Mouse (Mus musculus) forelimb bud, embryonic 11.5 days (tissue): Measurements from ENCODE around the gene Dnah6.
A peak's percentile ranks its signal among the peaks of the same experiment; 100 is the strongest.

Source experiments
- DNase-seq: peaks from one replicate; pipeline ENCODE4 v3.0.0-alpha.2; 2012; ENCODE audit warnings: low read depth, low spot score

Gene Dnah6

DNA sequence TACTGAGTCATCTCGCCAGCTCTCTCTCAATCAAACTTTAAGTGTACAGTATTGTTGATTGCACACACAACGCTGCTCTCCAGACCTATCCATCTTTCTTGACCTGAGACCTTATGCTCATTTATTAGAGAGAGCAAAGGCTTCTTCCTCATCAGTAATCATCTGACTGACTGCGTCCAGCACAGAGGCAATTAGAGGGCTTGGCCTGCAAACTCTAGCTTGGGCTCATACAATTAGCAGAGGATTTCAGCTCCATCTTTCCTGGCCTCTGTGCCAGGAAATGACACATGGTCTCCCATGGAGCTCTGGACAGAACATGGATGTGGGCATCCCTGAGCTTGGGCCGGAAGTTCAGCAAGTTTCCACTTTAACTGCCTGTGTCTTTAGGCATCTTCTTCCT is 193.6 kb downstream of the Dnah6 start:
- no peak for DNase-seq

DNA sequence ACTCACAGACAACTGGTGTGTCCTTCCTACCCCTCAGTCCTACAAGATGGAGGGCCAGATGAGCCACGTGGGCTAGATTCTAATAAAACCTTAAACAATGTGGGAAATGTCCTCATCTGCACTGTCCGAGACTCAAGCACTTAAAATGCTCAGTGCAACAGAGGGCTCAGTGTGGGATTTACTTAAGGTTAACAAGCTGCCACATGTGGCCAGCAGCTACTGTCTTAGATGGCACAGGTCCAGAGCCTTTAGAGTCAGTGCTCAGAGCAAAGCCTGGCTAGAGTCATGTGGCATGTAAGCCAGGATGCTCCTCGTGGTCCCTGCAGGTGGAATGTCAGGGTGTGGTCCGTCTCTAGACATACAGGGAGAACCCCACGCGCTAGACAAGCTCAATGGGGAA is 194.6 kb downstream of the Dnah6 start:
- no peak for DNase-seq

GRCm38 (mm10) chr6:73020061-73020460 is 201.4 kb downstream of the Dnah6 start:
- DNase-seq, result peak; percentile 28

GRCm38 (mm10) chr6:73018725-73019280 is 202.6 kb downstream of the Dnah6 start:
- DNase-seq, result no peak

- no peak for DNase-seq
Observed at GRCm38 (mm10) chr6:73014317-73015160, 206.9 kb downstream of the Dnah6 start.

DNA sequence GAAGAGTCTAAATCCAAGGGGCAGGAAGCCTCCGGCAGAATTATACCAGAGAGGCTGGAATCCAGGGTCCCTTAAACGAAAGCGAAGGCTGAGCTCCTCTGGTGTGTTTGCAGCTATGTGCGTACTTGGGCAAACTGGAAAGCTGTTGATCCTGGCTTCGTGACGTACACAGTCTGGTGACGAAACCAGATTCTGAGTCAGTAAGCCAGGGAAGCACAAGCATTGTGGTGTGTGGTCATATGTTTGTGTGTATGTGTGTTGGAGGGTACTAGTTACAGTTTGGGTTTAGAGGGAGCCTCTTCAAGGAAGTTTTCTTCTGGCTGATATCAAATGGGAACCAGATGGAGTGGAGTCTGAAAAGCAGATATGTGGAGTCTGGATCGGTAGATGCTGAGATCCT is 208.5 kb downstream of the Dnah6 start:
- no peak for DNase-seq

DNA sequence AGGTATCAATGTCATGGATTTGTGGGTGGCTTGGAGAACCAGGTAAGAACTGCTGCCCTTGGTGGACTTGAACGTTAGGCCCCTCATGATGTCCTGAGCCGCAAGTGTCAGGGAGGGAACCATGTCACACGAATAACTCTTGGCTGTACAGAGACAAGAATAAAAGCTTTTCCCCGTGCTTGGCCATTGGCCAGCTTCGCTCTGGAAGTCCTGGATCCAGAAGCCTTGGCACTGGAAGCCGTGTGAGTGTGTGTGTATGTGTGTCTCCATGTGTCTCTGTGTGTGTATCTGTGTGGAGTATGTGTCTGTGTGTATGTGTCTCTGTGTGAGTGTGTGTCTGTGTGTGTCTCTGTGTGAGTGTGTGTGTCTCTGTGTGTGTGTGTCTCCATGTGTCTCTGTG is 209.6 kb downstream of the Dnah6 start:
- no peak for DNase-seq

- DNase-seq, result peak; percentile 64
Observed at GRCm38 (mm10) chr6:73010073-73010472, 211.4 kb downstream of the Dnah6 start.

DNA sequence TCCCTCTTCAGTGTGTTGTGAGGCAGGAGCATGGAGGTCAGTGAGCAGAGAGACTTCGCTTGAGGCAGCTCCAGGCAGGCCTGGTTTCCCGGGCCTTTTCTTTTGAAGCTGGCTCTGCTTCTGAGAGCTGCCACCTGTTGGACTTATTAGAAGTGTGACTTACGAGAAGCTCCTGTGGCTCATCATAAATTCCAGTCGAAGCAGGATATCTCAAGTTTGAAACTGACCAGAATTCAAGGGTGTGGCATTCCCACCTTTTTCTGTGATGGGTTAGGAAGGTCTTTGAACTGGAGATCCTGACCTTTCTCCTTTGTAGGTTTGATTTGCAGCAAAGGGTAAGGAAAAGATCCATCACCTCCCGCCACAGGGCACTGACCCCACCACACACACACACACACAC is 217.8 kb downstream of the Dnah6 start:
- no peak for DNase-seq

DNA sequence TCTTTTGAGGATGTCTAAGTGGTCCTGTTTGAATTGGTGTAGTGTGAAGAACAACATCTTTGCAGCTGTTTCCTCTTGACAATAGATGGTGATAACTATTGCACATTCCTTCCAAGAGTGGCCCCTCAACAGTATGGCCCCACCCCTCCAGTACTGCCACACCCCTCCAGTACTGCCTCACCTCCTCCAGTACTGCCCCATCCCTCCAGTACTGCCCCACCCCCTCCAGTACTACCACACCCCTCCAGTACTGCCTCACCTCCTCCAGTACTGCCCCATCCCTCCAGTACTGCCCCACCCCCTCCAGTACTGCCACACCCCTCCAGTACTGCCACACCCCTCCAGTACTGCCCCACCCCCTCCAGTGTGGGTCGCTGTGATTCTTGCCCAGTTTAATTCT is 219.1 kb downstream of the Dnah6 start:
- DNase-seq, result no peak

DNA sequence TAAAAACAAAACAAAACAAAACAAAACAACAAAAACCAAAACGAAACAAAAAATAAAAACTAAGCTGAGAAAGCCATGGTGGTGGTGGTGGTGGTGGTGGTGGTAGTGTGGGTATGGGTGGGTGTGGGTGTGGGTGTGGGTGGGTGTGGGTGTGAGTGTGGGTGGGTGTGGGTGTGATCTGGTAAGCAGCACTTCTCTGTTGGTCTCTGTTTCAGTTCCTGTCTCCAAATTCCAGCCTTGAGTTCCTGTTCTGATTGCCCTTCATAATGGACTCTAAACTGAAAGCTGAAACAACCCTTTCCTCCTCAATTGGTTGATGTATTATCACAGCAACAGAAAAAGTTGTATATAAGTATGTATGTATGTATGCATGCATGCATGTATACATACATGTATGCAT is 222.6 kb downstream of the Dnah6 start:
- DNase-seq, result no peak

DNA sequence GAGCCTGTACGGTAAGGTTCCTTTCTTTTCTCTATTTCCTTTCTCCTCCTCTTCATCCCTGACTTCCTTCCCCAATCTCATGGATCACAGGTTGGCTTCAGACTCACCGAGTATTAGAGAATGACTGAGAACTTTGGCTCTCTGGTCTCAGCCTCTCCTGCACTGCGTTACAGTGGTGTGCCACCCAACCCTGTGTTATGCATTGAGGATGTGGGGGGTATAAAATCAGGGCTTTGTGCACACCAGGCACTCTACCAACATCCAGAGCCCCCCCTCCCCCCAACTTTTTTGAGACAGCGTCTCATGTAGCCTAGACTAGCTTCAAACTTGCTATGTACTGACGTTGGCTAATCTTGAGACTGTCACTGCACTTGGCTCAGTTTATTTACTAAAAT is 227.8 kb downstream of the Dnah6 start:
- no peak for DNase-seq

- no peak for DNase-seq
Observed at GRCm38 (mm10) chr6:72993054-72993687, 228.3 kb downstream of the Dnah6 start.

- DNase-seq, result no peak
Observed at GRCm38 (mm10) chr6:72990206-72990605, 231.2 kb downstream of the Dnah6 start.

DNA sequence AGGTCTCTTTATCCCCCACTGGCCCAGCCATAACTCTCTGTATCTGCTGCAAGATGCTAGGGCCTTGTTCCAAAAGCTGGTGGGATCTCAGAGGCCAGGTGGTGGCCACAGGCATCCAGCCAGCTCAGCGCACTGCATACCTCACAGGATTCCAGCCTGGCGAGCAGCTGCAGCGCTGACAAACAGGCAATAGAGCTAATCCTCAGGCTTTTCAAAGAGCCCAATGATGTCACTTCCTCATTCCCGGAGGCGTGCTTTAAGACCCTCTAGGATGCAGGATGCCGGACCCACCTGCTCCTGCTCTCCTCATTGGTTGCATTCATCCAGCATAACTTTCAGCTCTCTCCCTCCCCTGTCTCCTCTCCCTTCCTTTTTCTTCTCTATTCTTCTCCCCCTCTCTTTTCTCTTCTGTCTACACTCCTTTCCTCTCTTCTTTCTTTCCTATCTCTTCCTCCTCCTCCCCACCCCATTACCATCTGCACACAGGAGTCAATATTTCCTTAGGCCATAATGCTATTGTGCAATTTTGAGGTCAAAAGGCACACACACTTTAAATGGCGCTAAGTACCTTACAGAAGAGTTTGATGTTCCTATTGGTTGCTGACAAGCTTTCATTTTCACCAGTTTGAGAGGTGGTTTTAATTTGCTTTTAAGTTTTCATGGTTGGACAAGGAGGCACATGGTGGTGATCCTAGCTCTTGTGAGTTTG is 232.3 kb downstream of the Dnah6 start:
- DNase-seq, result peak; percentile 68

DNA sequence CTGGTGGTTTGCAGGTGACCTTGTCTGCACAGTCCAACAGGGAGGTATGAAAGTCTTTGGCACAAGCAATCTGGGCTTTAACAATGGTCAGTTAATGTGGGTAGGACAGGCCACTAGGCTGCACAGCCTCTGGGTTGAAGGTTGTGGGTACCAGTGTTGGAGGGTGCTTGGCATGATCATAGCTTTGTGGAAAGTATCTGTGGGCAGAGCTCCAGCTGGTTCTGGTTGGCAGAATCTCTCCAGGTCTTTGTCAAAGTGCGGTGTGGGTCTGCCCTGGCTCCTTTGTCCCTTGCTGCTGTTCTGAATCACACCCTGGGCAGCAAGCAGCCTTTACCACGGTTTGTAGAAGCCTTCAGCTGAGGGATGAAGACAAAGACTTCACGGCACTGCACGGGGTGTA is 238.9 kb downstream of the Dnah6 start:
- DNase-seq, result no peak

DNA sequence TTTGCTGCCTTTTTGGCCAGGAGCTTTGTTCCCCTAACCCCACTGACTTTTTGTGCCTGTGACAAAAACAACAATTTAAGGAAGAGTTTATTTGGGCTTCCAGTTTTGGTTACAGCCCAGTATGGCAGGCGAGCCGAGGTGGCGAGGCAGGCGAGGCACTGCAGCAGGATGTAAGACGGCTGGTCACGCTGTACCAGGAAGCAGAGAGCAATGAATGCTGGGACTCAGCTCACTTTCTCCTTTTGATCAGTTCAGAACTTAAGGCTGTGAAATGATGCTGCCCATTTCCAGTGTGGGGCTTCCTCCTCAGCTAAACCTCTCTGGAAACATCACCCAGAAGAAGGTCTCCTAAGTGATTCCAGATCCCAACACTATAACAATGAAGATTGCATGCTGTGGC is 239.6 kb downstream of the Dnah6 start:
- DNase-seq, result no peak

GRCm38 (mm10) chr6:72981124-72981651 is 240.3 kb downstream of the Dnah6 start:
- peak; percentile 81 for DNase-seq

GRCm38 (mm10) chr6:72976866-72977265 is 244.6 kb downstream of the Dnah6 start:
- DNase-seq, result no peak

DNA sequence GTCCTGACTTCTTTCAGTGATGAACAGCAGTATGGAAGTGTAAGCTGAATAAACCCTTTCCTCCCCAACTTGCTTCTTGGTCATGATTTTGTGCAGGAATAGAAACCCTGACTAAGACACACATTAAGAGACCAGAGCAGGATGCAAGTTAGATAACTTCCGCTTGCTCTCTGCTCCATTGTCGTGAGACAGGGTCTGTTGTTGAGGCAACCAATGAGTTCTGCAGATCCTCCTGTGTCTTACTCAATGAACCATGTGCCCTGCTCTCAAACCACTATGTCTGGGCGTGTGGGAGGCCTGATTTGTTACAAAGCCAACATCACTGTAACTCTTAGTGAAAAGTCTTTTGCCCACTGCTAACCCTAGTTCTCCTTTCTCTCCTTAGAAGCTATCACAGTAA is 250.4 kb downstream of the Dnah6 start:
- no peak for DNase-seq

- no peak for DNase-seq
Observed at GRCm38 (mm10) chr6:72969787-72970186, 251.7 kb downstream of the Dnah6 start.
